Mouse (Mus musculus): Measurements from ENCODE around the gene Slc23a4.

DNA sequence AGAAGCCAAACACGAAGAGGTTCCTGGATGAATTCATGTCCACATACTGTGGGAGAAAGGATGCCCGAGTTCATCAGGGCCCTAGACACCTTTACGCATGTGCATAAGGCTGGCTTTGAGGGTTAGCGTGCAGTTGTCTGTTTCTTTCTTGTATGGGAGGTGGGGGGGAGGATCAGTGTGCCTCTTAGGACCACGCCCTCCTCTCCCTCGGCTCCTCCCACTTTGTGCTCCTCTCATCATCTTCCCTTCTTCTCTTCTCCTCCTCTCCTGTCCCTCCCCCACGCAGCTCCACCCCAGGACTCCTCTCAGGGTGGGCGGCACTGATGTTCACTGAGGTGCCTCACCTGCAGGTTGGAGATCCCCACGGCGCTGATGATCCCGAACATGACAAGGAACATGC, 39.7 kb downstream of the Slc23a4 start:
- TF ChIP-seq POLR2A (IDR thresholded peaks at IDR 0.05; ENCODE audit: control insufficient read depth in 1 of 2, insufficient read depth in 1 of 2, low read depth in 1 of 2, low read length in 2 of 2, poor library complexity in 1 of 2) = no peak
- no peak for TF ChIP-seq POLR2AphosphoS5 (IDR thresholded peaks at IDR 0.05; ENCODE audit: borderline replicate concordance, low read depth, low read length)
- no peak for TF ChIP-seq TBP (IDR thresholded peaks at IDR 0.05; ENCODE audit: low read depth, low read length)
- TF ChIP-seq CTCF (IDR thresholded peaks at IDR 0.05 in 2 of 3, conservative IDR thresholded peaks at IDR 0.05 in 1 of 3; ENCODE audit: control insufficient read depth in 1 of 3, insufficient read depth in 1 of 3, low read depth in 2 of 3, low read length in 3 of 3, poor library complexity in 1 of 3, severe bottlenecking in 1 of 3) = no peak
- TF ChIP-seq MAX (IDR thresholded peaks at IDR 0.05; ENCODE audit: low read length) = no peak
- TF ChIP-seq USF2 (IDR thresholded peaks at IDR 0.05; ENCODE audit: borderline replicate concordance in 1 of 2, insufficient read depth in 1 of 2, low read depth in 1 of 2, low read length in 2 of 2) = no peak
